Comparison of ENCODE assay signal across 15 mouse cellular contexts in the genomic region with DNA sequence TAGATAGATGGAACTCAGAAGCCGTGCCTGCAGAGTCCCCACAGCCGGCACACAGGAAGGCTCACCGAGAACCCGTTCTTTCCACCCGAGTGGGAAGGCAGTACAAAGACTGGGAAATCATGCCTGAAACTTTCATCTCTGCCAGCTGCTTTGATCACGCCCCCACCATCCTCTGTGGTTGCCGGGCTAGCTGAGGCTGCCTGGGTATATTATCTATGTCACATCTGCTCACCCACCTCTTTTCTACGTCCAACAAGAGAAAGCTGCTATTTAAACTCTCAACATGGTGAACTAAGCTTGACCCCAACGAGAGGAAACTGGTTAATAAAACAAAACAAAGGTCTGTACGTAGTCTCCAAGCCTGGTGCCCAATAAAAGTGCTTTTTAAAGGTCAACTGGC. TPM values are rescaled to one million over a fixed set of nuclear protein-coding genes. Genes with fewer than 3 reads are reported as not detected.
DNase-seq lines count a peak whose midpoint lies in the region; ATAC-seq and TF ChIP-seq lines count a peak whose summit lies in the region.
"Had no signal": no experiment of that assay in that cellular context is flagged by ENCODE, and none has a peak within 500 bp of the region (broad histone marks: within the 10 kb centered on the region; RNA-seq: fewer than 3 reads in every experiment).

No protein-coding gene starts in this region.

- no peaks in the 10 kb centered on the region for H3K9me3 ChIP-seq in forebrain, embryonic 11.5 days (ENCODE audit: control insufficient read depth, low read length)
- no peaks in the 10 kb centered on the region for H3K9me3 ChIP-seq in forebrain, embryonic 10.5 days
- no peaks in the 10 kb centered on the region for H3K9me3 ChIP-seq in midbrain, embryonic 14.5 days (ENCODE audit: control insufficient read depth, low read length)
- H3K9me3 ChIP-seq in midbrain, postnatal 0 days (ENCODE audit: low read length) = no peaks in the 10 kb centered on the region
- H3K9me3 ChIP-seq: embryonic facial prominence, embryonic 15.5 days; stomach, embryonic 15.5 days had no signal

- no peak for TF ChIP-seq CTCF in midbrain, postnatal 0 days (IDR thresholded peaks at IDR 0.05)

- WGBS in forebrain, embryonic 11.5 days = 79% methylated on average over 10 of the region's 10 CpGs
- 82% methylated on average over 10 of the region's 10 CpGs for WGBS in forebrain, embryonic 10.5 days
- WGBS in midbrain, embryonic 14.5 days = 74% methylated on average over 10 of the region's 10 CpGs
- 62% methylated on average over 10 of the region's 10 CpGs for WGBS in midbrain, postnatal 0 days

- H3K4me1 ChIP-seq in forebrain, embryonic 11.5 days (replicated peaks; ENCODE audit: control insufficient read depth, insufficient read depth, low read length) = no peaks in the 10 kb centered on the region
- H3K4me1 ChIP-seq in forebrain, embryonic 10.5 days = no peaks in the 10 kb centered on the region; the same call in 1 of the 2 replicates
- no peaks in the 10 kb centered on the region for H3K4me1 ChIP-seq in midbrain, embryonic 14.5 days (ENCODE audit: control insufficient read depth, insufficient read depth, low read length)
- no peaks in the 10 kb centered on the region for H3K4me1 ChIP-seq in midbrain, postnatal 0 days (ENCODE audit: insufficient read depth, low read length)
- H3K4me1 ChIP-seq: embryonic facial prominence, embryonic 15.5 days; stomach, embryonic 15.5 days had no signal

- H3K4me3 ChIP-seq in forebrain, embryonic 11.5 days (ENCODE audit: low read depth, low read length) = no peak overlapping the region
- H3K4me3 ChIP-seq in forebrain, embryonic 10.5 days = no peak overlapping the region
- H3K4me3 ChIP-seq in midbrain, embryonic 14.5 days (replicated peaks; ENCODE audit: low read depth, low read length) = no peak overlapping the region
- no peak overlapping the region for H3K4me3 ChIP-seq in midbrain, postnatal 0 days (ENCODE audit: low read depth, low read length)
- H3K4me3 ChIP-seq: embryonic facial prominence, embryonic 15.5 days; stomach, embryonic 15.5 days had no signal

- no peak overlapping the region for H3K27ac ChIP-seq in forebrain, embryonic 11.5 days (ENCODE audit: low read depth, low read length)
- H3K27ac ChIP-seq in forebrain, embryonic 10.5 days = no peak overlapping the region
- 0 out of 2 replicates have a peak overlapping the region, but pooled peaks have one; percentile 5 for H3K27ac ChIP-seq in midbrain, embryonic 14.5 days (replicated peaks; ENCODE audit: low read depth, low read length)
- H3K27ac ChIP-seq in midbrain, postnatal 0 days (ENCODE audit: low read depth, low read length) = no peak overlapping the region
- H3K27ac ChIP-seq: embryonic facial prominence, embryonic 15.5 days; stomach, embryonic 15.5 days had no signal

- ATAC-seq in forebrain, embryonic 11.5 days (replicated peaks; ENCODE audit: low FRiP score) = no peak
- ATAC-seq in midbrain, embryonic 14.5 days (ENCODE audit: low FRiP score, low TSS enrichment) = no peak
- no peak for ATAC-seq in midbrain, postnatal 0 days (ENCODE audit: low FRiP score)
- ATAC-seq: intestine, embryonic 16.5 days had no signal

- no peaks in the 10 kb centered on the region for H3K27me3 ChIP-seq in forebrain, embryonic 11.5 days (ENCODE audit: control insufficient read depth, insufficient read depth, low read length)
- H3K27me3 ChIP-seq in forebrain, embryonic 10.5 days (ENCODE audit: poor library complexity, severe bottlenecking) = no peaks in the 10 kb centered on the region
- H3K27me3 ChIP-seq in midbrain, embryonic 14.5 days (ENCODE audit: control insufficient read depth, insufficient read depth, low read length) = no peaks in the 10 kb centered on the region
- H3K27me3 ChIP-seq in midbrain, postnatal 0 days (ENCODE audit: insufficient read depth, low read length) = no peaks in the 10 kb centered on the region
- H3K27me3 ChIP-seq: embryonic facial prominence, embryonic 15.5 days; stomach, embryonic 15.5 days had no signal

- H3K36me3 ChIP-seq in forebrain, embryonic 11.5 days (ENCODE audit: control insufficient read depth, insufficient read depth, low read length) = no peaks in the 10 kb centered on the region; the same call in 1 of the 2 replicates
- peaks cover 60% of the 10 kb centered on the region for H3K36me3 ChIP-seq in forebrain, embryonic 10.5 days (replicated peaks)
- peaks cover 38% of the 10 kb centered on the region for H3K36me3 ChIP-seq in midbrain, embryonic 14.5 days (ENCODE audit: control insufficient read depth, insufficient read depth, low read length)
- H3K36me3 ChIP-seq in midbrain, postnatal 0 days (ENCODE audit: insufficient read depth, low read length) = peaks cover 15% of the 10 kb centered on the region

- no peak overlapping the region for H3K9ac ChIP-seq in forebrain, embryonic 11.5 days (ENCODE audit: low read length)
- H3K9ac ChIP-seq in midbrain, embryonic 14.5 days (replicated peaks; ENCODE audit: low read length) = no peak overlapping the region
- H3K9ac ChIP-seq in midbrain, postnatal 0 days (replicated peaks; ENCODE audit: low read length, poor library complexity, severe bottlenecking) = no peak overlapping the region
- H3K9ac ChIP-seq: embryonic facial prominence, embryonic 15.5 days; stomach, embryonic 15.5 days had no signal

- H3K4me2 ChIP-seq in forebrain, embryonic 11.5 days (ENCODE audit: low read depth, low read length, severe bottlenecking) = no peak overlapping the region
- H3K4me2 ChIP-seq in midbrain, embryonic 14.5 days (ENCODE audit: low read length) = no peak overlapping the region
- no peak overlapping the region for H3K4me2 ChIP-seq in midbrain, postnatal 0 days (ENCODE audit: low read depth, low read length, poor library complexity, severe bottlenecking)
- H3K4me2 ChIP-seq: embryonic facial prominence, embryonic 15.5 days; stomach, embryonic 15.5 days had no signal

- DNase-seq in forebrain, embryonic 11.5 days (ENCODE audit: low spot score) = peak; percentile 39
- DNase-seq in forebrain, embryonic 10.5 days (ENCODE audit: extremely low spot score, low spot score) = no peak
- DNase-seq in midbrain, embryonic 14.5 days = no peak
- DNase-seq in midbrain, postnatal 0 days (ENCODE audit: low spot score) = no peak
- DNase-seq in left cerebral cortex, adult 9 months (ENCODE audit: low spot score in 2 of 2) = peak; percentile 26 to 30
- DNase-seq in thymus, postnatal 25 days = peak; percentile 81
- DNase-seq in urinary bladder, postnatal 10 days (ENCODE audit: low spot score) = no peak
- DNase-seq in testis, postnatal 10 days (ENCODE audit: low spot score) = no peak
- DNase-seq: cerebellum, postnatal 14 days; gastrocnemius, postnatal 14 days; heart, postnatal 14 days; lung, adult 18-20 months had no signal

RNA-seq across cellular contexts. Expression of gene Nup153, which starts 52.1 kb away (rescaled TPM):
- 49.3 and 49.7 TPM in 2 replicates for polyA plus RNA-seq in forebrain, embryonic 11.5 days (2014; fragmentation: Nextera tagmentation; extraction: Ambion mirVana)
- polyA plus RNA-seq in forebrain, embryonic 10.5 days (2016; fragmentation: Nextera tagmentation; extraction: Ambion mirVana) = 35.7 and 37.5 TPM in 2 replicates
- polyA plus RNA-seq in midbrain, embryonic 14.5 days (2014; fragmentation: Nextera tagmentation; extraction: Ambion mirVana) = 30.2 and 30.4 TPM in 2 replicates
- 61.7 and 75.0 TPM in 2 replicates for total RNA-seq in midbrain, postnatal 0 days (2014; rRNA removed)
- polyA plus RNA-seq in midbrain, postnatal 0 days (2015; fragmentation: Nextera tagmentation; extraction: Ambion mirVana) = 11.8 and 12.6 TPM in 2 replicates

Comparison
In these comparisons a context has a peak if more than half of its experiments do, and no peak if none do; other contexts are left out.
1. DNase-seq: peak in forebrain, embryonic 11.5 days (single experiment), left cerebral cortex, adult 9 months (2 of 2) and thymus, postnatal 25 days (single experiment); none in forebrain, embryonic 10.5 days (single experiment), midbrain, embryonic 14.5 days (single experiment), midbrain, postnatal 0 days (single experiment), urinary bladder, postnatal 10 days (single experiment) and testis, postnatal 10 days (single experiment).